Mouse (Mus musculus): ENCODE data around the gene Gm609.

DNA sequence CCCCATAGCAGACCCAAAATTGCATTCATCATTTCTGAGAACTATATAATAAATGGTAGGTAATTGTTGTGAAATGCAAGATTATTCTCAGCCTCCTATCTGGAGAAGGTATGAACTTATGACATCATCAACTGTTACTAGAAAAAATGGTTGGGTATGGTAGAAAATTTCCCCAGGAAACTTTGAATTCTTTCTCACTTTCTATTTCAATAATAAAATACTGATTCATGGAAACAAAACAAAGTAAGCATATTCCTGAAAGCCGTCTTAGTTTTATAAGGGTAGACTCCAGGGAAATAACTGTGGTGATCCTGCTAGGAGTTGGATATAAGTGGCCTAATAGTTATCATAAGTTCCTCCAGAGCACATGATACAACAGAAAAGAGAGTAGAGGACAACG, 103.7 kb downstream of the Gm609 start:
- no peak for TF ChIP-seq CTCF (IDR thresholded peaks at IDR 0.05; ENCODE audit: low read depth)
- TF ChIP-seq EP300 (IDR thresholded peaks at IDR 0.05; ENCODE audit: low read depth) = no peak
